Mouse (Mus musculus) brain, embryonic 14.5 days (tissue): ENCODE measurements at regions not wholly inside any gene's neighbourhood (a gene's known extent, or its start where the extent isn't known, plus 50 kb on each side); places are given as distances from the start of the nearest gene placed in this dataset.

Source experiments
- CTCF ChIP-seq: fragments of 200-500 bp; IDR thresholded peaks from 2 replicates; pipeline ENCODE4 v1.5.1; 2012; ENCODE audit warnings: inconsistent platforms, mild to moderate bottlenecking, moderate library complexity, borderline replicate concordance; ENCODE audit not compliant: insufficient read depth, insufficient read length; ENCODE audit errors: extremely low read depth
- POLR2A ChIP-seq: fragments of 200-500 bp; IDR thresholded peaks from 2 replicates; pipeline ENCODE4 v1.6.1; 2012; ENCODE audit warnings: mild to moderate bottlenecking, inconsistent platforms, borderline replicate concordance; ENCODE audit not compliant: poor library complexity, insufficient read depth, insufficient read length, severe bottlenecking; ENCODE audit errors: extremely low read depth

DNA sequence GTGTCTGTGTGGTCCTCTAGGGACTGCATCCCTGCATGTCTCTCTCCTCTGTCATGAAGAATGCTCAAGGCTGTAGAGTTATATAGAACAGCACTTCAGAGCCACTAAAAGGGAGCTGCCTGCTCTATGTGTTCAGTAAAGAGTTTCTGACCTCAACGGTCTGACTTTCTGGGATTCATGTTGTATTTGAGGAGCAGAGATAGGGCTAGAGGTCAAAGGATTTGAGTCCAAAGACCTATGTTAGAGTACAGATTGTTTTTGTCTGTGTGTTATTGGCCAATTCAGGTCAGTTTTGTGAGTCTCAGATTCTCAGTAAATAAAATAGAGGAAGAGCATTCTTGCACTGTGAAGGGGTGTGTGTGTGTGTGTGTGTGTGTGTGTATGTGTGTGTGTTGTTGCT, 90.0 kb upstream of the Bcl6 start:
- TF ChIP-seq CTCF = no peak
- TF ChIP-seq POLR2A = no peak
